Mouse (Mus musculus) MEL (cell line): Measurements from ENCODE around the gene 6030458C11Rik. TPM values are rescaled to one million over a fixed set of nuclear protein-coding genes. Genes with fewer than 3 reads are reported as not detected.
A peak's percentile ranks its signal among the peaks of the same experiment; 100 is the strongest.

ENCODE experiments used
- DNase-seq: peaks from one replicate; pipeline ENCODE4 v3.0.0; 2011; ENCODE audit warnings: low read depth, low spot score
- H3K27ac ChIP-seq: 2 replicates; pipeline ENCODE4 v1.5.1; 2012; ENCODE audit warnings: low read depth, mild to moderate bottlenecking, control low read depth, low read length, moderate library complexity; ENCODE audit not compliant: control insufficient read depth
- H3K27me3 ChIP-seq, 2 experiments: fragments of 150-350 bp in 1 of 2; sonication (generic) in 1 of 2; 2 replicates each; pipeline ENCODE4 v1.6.1; 2012; ENCODE audit warnings: low read length in 2 of 2, mild to moderate bottlenecking in 2 of 2, improper control_type of control experiment in 1 of 2, moderate library complexity in 1 of 2; ENCODE audit not compliant: insufficient read depth in 2 of 2, control insufficient read depth in 1 of 2
- H3K36me3 ChIP-seq, 2 experiments: 2 replicates each; pipeline ENCODE4 v1.6.1; 2012 to 2014; ENCODE audit warnings: low read length in 2 of 2, improper control_type of control experiment in 1 of 2, inconsistent platforms in 1 of 2, mild to moderate bottlenecking in 1 of 2; ENCODE audit not compliant: insufficient read depth in 2 of 2, control insufficient read depth in 1 of 2
- H3K4me1 ChIP-seq, 2 experiments: fragments of 150-350 bp in 1 of 2; sonication (generic) in 1 of 2; 2 replicates each; pipeline ENCODE4 v1.6.1; 2012; ENCODE audit warnings: low read length in 2 of 2, improper control_type of control experiment in 1 of 2, mild to moderate bottlenecking in 1 of 2; ENCODE audit not compliant: insufficient read depth in 2 of 2, control insufficient read depth in 1 of 2
- H3K4me3 ChIP-seq, 2 experiments: fragments of 150-350 bp in 1 of 2; sonication (generic) in 1 of 2; 2 replicates each; pipeline ENCODE4 v1.5.1; 2012; ENCODE audit warnings: low read depth in 2 of 2, low read length in 2 of 2, mild to moderate bottlenecking in 2 of 2, moderate library complexity in 2 of 2, control low read depth in 1 of 2, improper control_type of control experiment in 1 of 2; ENCODE audit not compliant: control insufficient read depth in 1 of 2, insufficient read depth in 1 of 2
- H3K79me2 ChIP-seq: 2 replicates; pipeline ENCODE4 v1.6.1; 2012; ENCODE audit warnings: mild to moderate bottlenecking, low read length, moderate library complexity; ENCODE audit not compliant: control insufficient read depth, poor library complexity, insufficient read depth
- H3K9ac ChIP-seq: 2 replicates; pipeline ENCODE4 v1.6.1; 2012; ENCODE audit warnings: low read depth, mild to moderate bottlenecking, control low read depth, low read length, moderate library complexity; ENCODE audit not compliant: control insufficient read depth, poor library complexity, severe bottlenecking
- H3K9me3 ChIP-seq: fragments of 150-350 bp; sonication (generic); replicated peaks from 2 replicates; pipeline ENCODE4 v1.6.1; 2012; ENCODE audit warnings: mild to moderate bottlenecking, low read length, improper control_type of control experiment, moderate library complexity; ENCODE audit not compliant: insufficient read depth
- BHLHE40 ChIP-seq: IDR thresholded peaks from 2 replicates; pipeline ENCODE4 v1.6.1; 2012; ENCODE audit warnings: low read depth, mild to moderate bottlenecking, inconsistent platforms, low read length, improper control_type of control experiment, borderline replicate concordance
- CTCF ChIP-seq, 3 experiments: IDR thresholded peaks in 2 of 3; conservative IDR thresholded peaks in 1 of 3; 2 replicates each; pipeline ENCODE4 v1.5.1; 2011 to 2012; ENCODE audit warnings: low read length in 3 of 3, low read depth in 2 of 3, mild to moderate bottlenecking in 2 of 3, improper control_type of control experiment in 1 of 3, inconsistent platforms in 1 of 3, mixed read lengths in 1 of 3, moderate library complexity in 1 of 3; ENCODE audit not compliant: control insufficient read depth in 1 of 3, insufficient read depth in 1 of 3, poor library complexity in 1 of 3, severe bottlenecking in 1 of 3
- ELF1 ChIP-seq: IDR thresholded peaks from 2 replicates; pipeline ENCODE4 v1.6.1; 2014; ENCODE audit warnings: low read depth, mild to moderate bottlenecking, inconsistent platforms, low read length, improper control_type of control experiment, moderate library complexity
- EP300 ChIP-seq, 2 experiments: IDR thresholded peaks; 2 replicates each; pipeline ENCODE4 v1.6.1; 2011; ENCODE audit warnings: improper control_type of control experiment in 2 of 2, low read length in 2 of 2, low read depth in 1 of 2, mild to moderate bottlenecking in 1 of 2
- GABPA ChIP-seq: IDR thresholded peaks from 2 replicates; pipeline ENCODE4 v1.6.1; 2012; ENCODE audit warnings: low read depth, mild to moderate bottlenecking, inconsistent platforms, low read length, improper control_type of control experiment, moderate library complexity
- GATA1 ChIP-seq: IDR thresholded peaks from 2 replicates; pipeline ENCODE4 v1.6.1; 2011; ENCODE audit warnings: low read depth, low read length, improper control_type of control experiment
- MAX ChIP-seq: IDR thresholded peaks from 2 replicates; pipeline ENCODE4 v1.6.1; 2011; ENCODE audit warnings: low read length, improper control_type of control experiment
- MEF2A ChIP-seq: IDR thresholded peaks from 2 replicates; pipeline ENCODE4 v1.6.1; 2014; ENCODE audit warnings: low read depth, mild to moderate bottlenecking, inconsistent platforms, low read length, improper control_type of control experiment; ENCODE audit not compliant: poor library complexity, insufficient replicate concordance, severe bottlenecking; ENCODE audit errors: extremely low read depth
- MYC ChIP-seq: IDR thresholded peaks from 2 replicates; pipeline ENCODE4 v1.6.1; 2011; ENCODE audit warnings: low read depth, mild to moderate bottlenecking, low read length, improper control_type of control experiment, moderate library complexity
- RAD21 ChIP-seq: IDR thresholded peaks from 2 replicates; pipeline ENCODE4 v1.6.1; 2011; ENCODE audit warnings: mild to moderate bottlenecking, low read depth, low read length, improper control_type of control experiment
- SMC3 ChIP-seq: IDR thresholded peaks from 2 replicates; pipeline ENCODE4 v1.6.1; 2011; ENCODE audit warnings: low read depth, low read length, improper control_type of control experiment
- TBP ChIP-seq: IDR thresholded peaks from 2 replicates; pipeline ENCODE4 v1.8.0; 2011; ENCODE audit warnings: low read depth, low read length, improper control_type of control experiment
- USF2 ChIP-seq, 2 experiments: IDR thresholded peaks; 2 replicates each; pipeline ENCODE4 v1.6.1; 2011 to 2012; ENCODE audit warnings: improper control_type of control experiment in 2 of 2, low read length in 2 of 2, borderline replicate concordance in 1 of 2, inconsistent platforms in 1 of 2, low read depth in 1 of 2, mild to moderate bottlenecking in 1 of 2; ENCODE audit not compliant: insufficient read depth in 1 of 2
- ZC3H11A ChIP-seq: IDR thresholded peaks from 2 replicates; pipeline ENCODE4 v1.6.1; 2012; ENCODE audit warnings: low read depth, mild to moderate bottlenecking, inconsistent platforms, low read length, improper control_type of control experiment
- polyA plus RNA-seq, 2 experiments: library from polyadenylated mRNA; stranded (reverse) in 1 of 2; unstranded in 1 of 2; fragments of >175 nt in 1 of 2; fragments of >200 nt in 1 of 2; gene quantifications; 2 replicates each; pipeline versions ENCODE4 v1.2.1 to v1.2.4; 2012; ENCODE audit warnings: low replicate concordance in 2 of 2, low read depth in 1 of 2; ENCODE audit not compliant: insufficient read length in 2 of 2, insufficient read depth in 1 of 2, missing spikeins in 1 of 2
- total RNA-seq: library from RNA; depleted of rRNA; stranded (reverse); fragments of 300-350 nt; gene quantifications from 2 replicates; pipeline ENCODE4 v1.2.3, GENCODE M21; 2012

Gene 6030458C11Rik
- total and polyA plus RNA-seq, 3 experiments: 21.9 to 25.7 TPM; not detected in 1

DNA sequence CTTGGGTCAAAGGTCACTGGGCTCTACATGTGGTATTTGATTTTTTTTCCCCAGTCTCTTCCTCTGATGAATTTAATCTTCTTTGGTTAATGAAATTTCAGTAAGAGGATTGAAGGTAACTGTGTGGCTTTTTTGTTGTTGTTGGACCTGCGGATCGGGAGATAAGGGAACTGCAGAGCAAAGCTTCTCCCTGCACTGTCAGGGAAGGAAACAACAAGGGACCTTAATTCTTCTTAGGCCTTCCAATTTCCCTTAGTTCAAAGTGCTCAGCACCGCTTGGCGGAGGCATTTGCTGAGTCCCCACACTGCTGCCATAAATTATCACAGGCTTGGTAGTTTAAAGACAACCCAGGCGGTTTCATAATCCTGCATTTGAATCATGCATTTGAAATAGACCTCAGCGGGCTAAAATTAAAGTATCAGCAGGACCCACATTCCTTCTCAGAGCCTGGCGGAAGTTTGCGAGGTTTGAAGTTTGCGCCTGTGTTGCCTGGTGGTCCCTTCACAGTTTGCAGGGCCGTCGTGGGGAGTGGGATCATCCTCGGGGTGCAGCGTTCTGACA, 28.5 kb downstream of the 6030458C11Rik start:
- H3K27me3 ChIP-seq: no peaks in the 10 kb centered on the region
- no peak for DNase-seq
- no peak overlapping the region for H3K27ac ChIP-seq
- no peak overlapping the region for H3K4me3 ChIP-seq
- H3K79me2 ChIP-seq: no peaks in the 10 kb centered on the region
- no peaks in the 10 kb centered on the region; a peak in 1 of 4 replicates for H3K4me1 ChIP-seq
- no peak overlapping the region for H3K9ac ChIP-seq
- H3K9me3 ChIP-seq: no peaks in the 10 kb centered on the region
- H3K36me3 ChIP-seq: no peaks in the 10 kb centered on the region
- TF ChIP-seq MYC (0 out of 2 replicates have a peak, but pooled peaks have one; percentile 2), MAX (no peak), USF2 (IDR thresholded peaks at IDR 0.05; ENCODE audit: borderline replicate concordance in 1 of 2, insufficient read depth in 1 of 2, low read depth in 1 of 2, low read length in 2 of 2) (no peak)

DNA sequence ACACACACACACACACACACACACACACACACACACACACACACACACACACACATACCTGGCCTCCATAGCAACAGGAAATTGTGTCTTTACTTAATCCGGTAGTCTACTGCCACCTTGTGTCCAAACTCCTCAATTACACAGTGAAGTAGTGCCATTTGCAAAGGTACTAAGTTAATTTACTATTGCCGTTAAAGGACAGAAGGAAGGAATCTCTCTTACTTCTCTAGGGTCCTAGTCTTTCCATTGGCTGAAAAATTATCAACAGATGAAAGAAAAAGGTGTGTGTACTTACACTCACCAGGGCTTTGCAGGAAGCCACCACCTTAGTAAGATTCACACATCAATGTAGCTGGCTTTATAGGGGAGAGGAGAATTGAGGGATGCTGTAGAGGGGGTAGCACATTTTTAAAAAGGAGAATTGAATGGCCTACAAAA, 29.0 kb downstream of the 6030458C11Rik start:
- TF ChIP-seq MEF2A: no peak
- TF ChIP-seq RAD21: peak; percentile 88
- peak; percentile 46 to 83 (median 80) for TF ChIP-seq CTCF (IDR thresholded peaks at IDR 0.05 in 2 of 3, conservative IDR thresholded peaks at IDR 0.05 in 1 of 3; ENCODE audit: control insufficient read depth in 1 of 3, insufficient read depth in 1 of 3, low read depth in 2 of 3, low read length in 3 of 3, poor library complexity in 1 of 3, severe bottlenecking in 1 of 3)
- no peak for TF ChIP-seq USF2 (IDR thresholded peaks at IDR 0.05; ENCODE audit: borderline replicate concordance in 1 of 2, insufficient read depth in 1 of 2, low read depth in 1 of 2, low read length in 2 of 2)
- peak; percentile 87 for TF ChIP-seq SMC3
- TF ChIP-seq ELF1: no peak
- TF ChIP-seq BHLHE40: 0 out of 2 replicates have a peak, but pooled peaks have one; percentile 3
- peak; percentile 90 for TF ChIP-seq ZC3H11A
- TF ChIP-seq GATA1: 0 out of 2 replicates have a peak, but pooled peaks have one; percentile 4
- 0 out of 2 replicates have a peak, but pooled peaks have one; percentile 19 for TF ChIP-seq TBP
- TF ChIP-seq MYC: 0 out of 2 replicates have a peak, but pooled peaks have one; percentile 20
- no peaks in the 10 kb centered on the region for H3K79me2 ChIP-seq
- H3K36me3 ChIP-seq: no peaks in the 10 kb centered on the region
- H3K4me1 ChIP-seq: no peaks in the 10 kb centered on the region; a peak in 1 of 4 replicates
- peak; percentile 94 for DNase-seq
- H3K27ac ChIP-seq: no peak overlapping the region
- H3K4me3 ChIP-seq: no peak overlapping the region
- no peak overlapping the region for H3K9ac ChIP-seq
- no peaks in the 10 kb centered on the region; a peak in 1 of 4 replicates for H3K27me3 ChIP-seq
- H3K9me3 ChIP-seq: no peaks in the 10 kb centered on the region

- H3K9ac ChIP-seq: no peak overlapping the region
- TF ChIP-seq ZC3H11A (no peak), GATA1 (no peak), MEF2A (no peak), TBP (no peak), EP300 (IDR thresholded peaks at IDR 0.05; ENCODE audit: low read depth in 1 of 2, low read length in 2 of 2) (no peak), GABPA (no peak)
- H3K9me3 ChIP-seq: no peaks in the 10 kb centered on the region
- no peaks in the 10 kb centered on the region for H3K79me2 ChIP-seq
- H3K27me3 ChIP-seq: no peaks in the 10 kb centered on the region; a peak in 1 of 4 replicates
- H3K4me3 ChIP-seq: no peak overlapping the region
- no peak overlapping the region for H3K27ac ChIP-seq
- DNase-seq: no peak
- H3K4me1 ChIP-seq: no peaks in the 10 kb centered on the region; a peak in 1 of 4 replicates
- H3K36me3 ChIP-seq: no peaks in the 10 kb centered on the region
These were observed 30.1 kb downstream of the 6030458C11Rik start for GRCm38 (mm10) chr15:12794311-12794710.
